Mouse (Mus musculus) midbrain, embryonic 16.5 days (tissue): ENCODE data around the gene Patl2. TPM values are rescaled to one million over a fixed set of nuclear protein-coding genes. Genes with fewer than 3 reads are reported as not detected.

Source experiments
- polyA plus RNA-seq: library from polyadenylated mRNA; unstranded; fragments of >200 nt; fragmentation: Nextera tagmentation; extraction: Ambion mirVana; gene quantifications from 2 replicates; pipeline ENCODE4 v1.2.1, GENCODE M21; 2015

The Patl2 gene
- polyA plus RNA-seq, 1 experiment from 2014 or later, result not detected

Other genes starting within 250 kb of the Patl2 start
- gene Ctdspl2, start 230.2 kb downstream of the Patl2 start, polyA plus RNA-seq, result 33.8 and 36.3 TPM in 2 replicates
- gene Mageb3, start 230.1 kb downstream of the Patl2 start, polyA plus RNA-seq, result 0.68 and 0.77 TPM in 2 replicates
- gene Eif3j1, start 157.6 kb downstream of the Patl2 start, polyA plus RNA-seq, result 11.4 and 11.7 TPM in 2 replicates
- 7.3 and 8.1 TPM in 2 replicates for gene Spg11, start 67.8 kb downstream of the Patl2 start, polyA plus RNA-seq
- 68.3 and 72.7 TPM in 2 replicates for gene B2m, start 38.5 kb downstream of the Patl2 start, polyA plus RNA-seq
- not detected in 2 replicates for gene Trim69, start 25.5 kb downstream of the Patl2 start, polyA plus RNA-seq
- gene Terb2, start 83 bp upstream of the Patl2 start, polyA plus RNA-seq, result not detected in 2 replicates
- 23.0 and 25.5 TPM in 2 replicates for gene Sord, start 48.6 kb upstream of the Patl2 start, polyA plus RNA-seq
- 0.03 TPM in 1 of 2 replicates, not detected in the other for gene Duox2, start 112.3 kb upstream of the Patl2 start, polyA plus RNA-seq
- gene Duoxa2, start 112.7 kb upstream of the Patl2 start, polyA plus RNA-seq, result 0.19 and 0.26 TPM in 2 replicates
- 0.17 and 0.26 TPM in 2 replicates for gene Duoxa1, start 127.5 kb upstream of the Patl2 start, polyA plus RNA-seq
- 0.07 and 0.11 TPM in 2 replicates for gene Duox1, start 129.5 kb upstream of the Patl2 start, polyA plus RNA-seq
- gene Shf, start 183.0 kb upstream of the Patl2 start, polyA plus RNA-seq, result 8.9 and 9.5 TPM in 2 replicates
- not detected in 2 replicates for gene Slc28a2, start 240.3 kb upstream of the Patl2 start, polyA plus RNA-seq